Mouse (Mus musculus): ENCODE data around the gene Otud3.

DNA sequence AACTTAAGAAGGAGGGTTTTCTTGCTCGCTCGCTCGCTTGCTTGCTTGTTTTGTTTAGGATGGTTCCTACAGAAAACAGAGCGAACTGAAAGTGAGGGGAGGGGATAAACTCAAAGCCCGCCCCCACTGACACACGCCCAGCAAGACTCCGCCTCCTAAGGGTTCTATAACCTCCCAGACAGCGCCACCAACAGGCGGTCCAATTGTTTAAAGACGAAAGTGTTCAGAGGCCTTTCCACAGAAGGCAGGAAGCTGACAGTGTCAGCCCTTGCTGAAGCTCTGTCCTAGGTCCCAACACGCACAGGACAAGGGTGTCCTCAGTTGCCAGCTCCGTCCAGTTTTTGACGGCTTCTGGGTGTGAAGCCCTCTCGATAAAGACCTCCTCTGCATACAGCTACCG lies 30.0 kb upstream of the Otud3 start:
- TF ChIP-seq POLR2A (IDR thresholded peaks at IDR 0.05; ENCODE audit: control insufficient read depth, low read depth, low read length) (no peak), CTCF (IDR thresholded peaks at IDR 0.05; ENCODE audit: control insufficient read depth, insufficient read depth, insufficient replicate concordance, low read depth, low read length) (peak; percentile 57; the same call in 1 of the 2 replicates)

All from testis, adult 2 months (tissue).